25 mouse cellular contexts compared by ENCODE assay signal in genomic region chr17:33749451-33749850, GRCm38 (mm10). TPM values are rescaled to one million over a fixed set of nuclear protein-coding genes. Genes with fewer than 3 reads are reported as not detected.
DNase-seq lines count a peak whose midpoint lies in the region; ATAC-seq and TF ChIP-seq lines count a peak whose summit lies in the region.
"Had no signal": no experiment of that assay in that cellular context is flagged by ENCODE, and none has a peak within 500 bp of the region (broad histone marks: within the 10 kb centered on the region; RNA-seq: fewer than 3 reads in every experiment).

No protein-coding gene starts in this region.

- peak; percentile 38 for DNase-seq in adrenal gland, postnatal 14 days
- no peak for DNase-seq in adrenal gland, postnatal 4 days (ENCODE audit: low spot score in 2 of 2)
- peak; percentile 63 for DNase-seq in liver, adult 2 months (ENCODE audit: extremely low read depth, low read depth, low spot score)
- DNase-seq in liver, embryonic 11.5 days (ENCODE audit: low spot score) = no peak
- DNase-seq in ovary, postnatal 10 days (ENCODE audit: low spot score) = no peak
- DNase-seq: cerebellum, adult 2 months; cerebellum, postnatal 14 days; kidney, adult 11 months; kidney, postnatal 14 days; layer of hippocampus, adult 9-11 months had no signal

- no peaks in the 10 kb centered on the region for H3K27me3 ChIP-seq in liver, adult 2 months (ENCODE audit: control insufficient read depth, insufficient read depth, low read length)
- no peaks in the 10 kb centered on the region for H3K27me3 ChIP-seq in liver, embryonic 11.5 days (replicated peaks; ENCODE audit: control insufficient read depth, insufficient read depth, low read length)
- no peaks in the 10 kb centered on the region for H3K27me3 ChIP-seq in C2C12 (ENCODE audit: control insufficient read depth, insufficient read depth, insufficient read length)
- H3K27me3 ChIP-seq: CH12.LX; heart, embryonic 12.5 days; hindbrain, embryonic 15.5 days; limb, embryonic 15.5 days; liver, embryonic 15.5 days; lung, embryonic 15.5 days; midbrain, embryonic 15.5 days had no signal

- H3K79me3 ChIP-seq in C2C12 (ENCODE audit: low read depth) = peaks cover 33% of the 10 kb centered on the region

- WGBS in liver, adult 2 months = 89% methylated on average over 5 of the region's 5 CpGs
- WGBS in liver, embryonic 11.5 days = 93% methylated on average over 5 of the region's 5 CpGs

- no peak for TF ChIP-seq CTCF in liver, adult 2 months (IDR thresholded peaks at IDR 0.05; ENCODE audit: low read depth, low read length)
- TF ChIP-seq CTCF in C2C12 (IDR thresholded peaks at IDR 0.05; ENCODE audit: control insufficient read depth, insufficient read depth, insufficient read length) = no peak

- peaks cover 8% of the 10 kb centered on the region for H3K36me3 ChIP-seq in liver, adult 2 months (ENCODE audit: control insufficient read depth, insufficient read depth, low read length)
- H3K36me3 ChIP-seq in liver, embryonic 11.5 days (ENCODE audit: control insufficient read depth, insufficient read depth, low read length) = peaks cover 9% of the 10 kb centered on the region
- peaks cover 27% of the 10 kb centered on the region for H3K36me3 ChIP-seq in C2C12 (ENCODE audit: control insufficient read depth, insufficient read depth)

- peaks cover 17% of the 10 kb centered on the region for H3K79me2 ChIP-seq in liver, adult 2 months (ENCODE audit: control insufficient read depth, insufficient read depth, low read length)
- H3K79me2 ChIP-seq in C2C12 (ENCODE audit: control insufficient read depth, insufficient read depth) = peaks cover 50% of the 10 kb centered on the region

- H3K27ac ChIP-seq in liver, adult 2 months (replicated peaks; ENCODE audit: insufficient read depth, low read depth, low read length) = no peak overlapping the region
- H3K27ac ChIP-seq in liver, embryonic 11.5 days (ENCODE audit: low read depth, low read length) = no peak overlapping the region
- H3K27ac ChIP-seq in brown adipose tissue, adult 24 weeks (replicated peaks; ENCODE audit: low read depth, low read length) = peak overlapping the region; percentile 55
- H3K27ac ChIP-seq: hindbrain, embryonic 10.5 days; hindbrain, embryonic 15.5 days; limb, embryonic 10.5 days; limb, embryonic 15.5 days; liver, embryonic 15.5 days; lung, embryonic 15.5 days; macrophage; midbrain, embryonic 15.5 days had no signal

- no peak for ATAC-seq in liver, embryonic 11.5 days (replicated peaks; ENCODE audit: low FRiP score)
- ATAC-seq: forebrain, embryonic 16.5 days; inflammation-experienced regulatory T-cells, adult 6 months; midbrain, embryonic 15.5 days had no signal

- H3K4me3 ChIP-seq in liver, adult 2 months (ENCODE audit: insufficient read depth, low read depth, low read length) = no peak overlapping the region
- no peak overlapping the region for H3K4me3 ChIP-seq in liver, embryonic 11.5 days (ENCODE audit: low read depth, low read length)
- H3K4me3 ChIP-seq in C2C12 (ENCODE audit: insufficient read depth, poor library complexity, severe bottlenecking) = no peak overlapping the region
- no peak overlapping the region for H3K4me3 ChIP-seq in brown adipose tissue, adult 24 weeks (ENCODE audit: insufficient read depth, low read depth, low read length)
- H3K4me3 ChIP-seq: erythroblast, embryonic 14.5 days; heart, embryonic 12.5 days; hindbrain, embryonic 10.5 days; hindbrain, embryonic 15.5 days; limb, embryonic 10.5 days; limb, embryonic 15.5 days; liver, embryonic 15.5 days; lung, embryonic 15.5 days; midbrain, embryonic 15.5 days had no signal

- no peaks in the 10 kb centered on the region for H3K9me3 ChIP-seq in liver, embryonic 11.5 days (ENCODE audit: control insufficient read depth, low read length)
- H3K9me3 ChIP-seq: heart, embryonic 12.5 days; hindbrain, embryonic 10.5 days; hindbrain, embryonic 15.5 days; limb, embryonic 10.5 days; limb, embryonic 15.5 days; liver, embryonic 15.5 days; lung, embryonic 15.5 days; midbrain, embryonic 15.5 days had no signal

- no peak overlapping the region for H3K4me2 ChIP-seq in liver, embryonic 11.5 days
- H3K4me2 ChIP-seq: heart, embryonic 12.5 days; hindbrain, embryonic 15.5 days; limb, embryonic 15.5 days; liver, embryonic 15.5 days; lung, embryonic 15.5 days; midbrain, embryonic 15.5 days had no signal

- peaks cover 10% of the 10 kb centered on the region for H3K4me1 ChIP-seq in liver, adult 2 months (ENCODE audit: control insufficient read depth, insufficient read depth, low read length)
- no peaks in the 10 kb centered on the region for H3K4me1 ChIP-seq in liver, embryonic 11.5 days (replicated peaks; ENCODE audit: control insufficient read depth, insufficient read depth, low read length)
- peaks cover 36% of the 10 kb centered on the region for H3K4me1 ChIP-seq in brown adipose tissue, adult 24 weeks (ENCODE audit: control insufficient read depth, insufficient read depth, insufficient read length, low read length)
- H3K4me1 ChIP-seq: hindbrain, embryonic 10.5 days; limb, embryonic 10.5 days; lung, embryonic 15.5 days had no signal

- TF ChIP-seq POLR2A in liver, adult 2 months (IDR thresholded peaks at IDR 0.05; ENCODE audit: extremely low read depth, insufficient read depth, low read length) = no peak

- no peak overlapping the region for H3ac ChIP-seq in C2C12 (ENCODE audit: control insufficient read depth, insufficient read length, low read depth)

- H3K9ac ChIP-seq in liver, adult 2 months (ENCODE audit: low read depth, low read length) = no peak overlapping the region
- H3K9ac ChIP-seq in liver, embryonic 11.5 days (ENCODE audit: low read depth, low read length) = no peak overlapping the region
- H3K9ac ChIP-seq: heart, embryonic 12.5 days; hindbrain, embryonic 15.5 days; limb, embryonic 15.5 days; liver, embryonic 15.5 days; lung, embryonic 15.5 days; midbrain, embryonic 15.5 days had no signal

TF ChIP-seq in C2C12, 6 proteins besides CTCF, POLR2A, EP300 and RAD21:
- TF ChIP-seq USF1 (IDR thresholded peaks at IDR 0.05; ENCODE audit: low read depth) = no peak
- peak; percentile 92 for TF ChIP-seq CEBPB (IDR thresholded peaks at IDR 0.05; ENCODE audit: low read depth)

RNA-seq across cellular contexts. Expression of gene Rab11b, which starts 10.9 kb away (rescaled TPM):
- 217 and 242 TPM in 2 replicates for total RNA-seq in adrenal gland, postnatal 14 days (2021)
- total RNA-seq in adrenal gland, postnatal 4 days (2021) = 100 to 1,000 TPM; 305 to 306 TPM
- 23.3 and 45.2 TPM in 2 replicates for total RNA-seq in liver, adult 2 months (2014; rRNA removed)
- 168 and 177 TPM in 2 replicates for polyA plus RNA-seq in liver, adult 2 months (2012; rRNA removed)
- polyA plus RNA-seq in liver, embryonic 11.5 days (2014; fragmentation: Nextera tagmentation; extraction: Ambion mirVana) = 184 and 199 TPM in 2 replicates
- polyA plus RNA-seq in C2C12 (2012; fragmentation: generic; extraction: Trizol) = 97.3 TPM
- polyA plus RNA-seq in brown adipose tissue, adult 24 weeks (2012; ENCODE audit: insufficient read depth, insufficient read length, missing spikeins) = 73.4 and 85.4 TPM in 2 replicates

RNA-seq across cellular contexts. Expression of gene March2, which starts 31.0 kb away (rescaled TPM):
- total RNA-seq in adrenal gland, postnatal 14 days (2021) = 119 and 133 TPM in 2 replicates
- total RNA-seq in adrenal gland, postnatal 4 days (2021) = 10 to 100 TPM; 85.4 to 85.6 TPM
- total RNA-seq in liver, adult 2 months (2014; rRNA removed) = 65.1 and 71.2 TPM in 2 replicates
- 92.3 and 94.0 TPM in 2 replicates for polyA plus RNA-seq in liver, adult 2 months (2012; rRNA removed)
- 92.1 and 95.7 TPM in 2 replicates for polyA plus RNA-seq in liver, embryonic 11.5 days (2014; fragmentation: Nextera tagmentation; extraction: Ambion mirVana)
- 30.9 TPM for polyA plus RNA-seq in C2C12 (2012; fragmentation: generic; extraction: Trizol)
- 132 and 147 TPM in 2 replicates for polyA plus RNA-seq in brown adipose tissue, adult 24 weeks (2012; ENCODE audit: insufficient read depth, insufficient read length, missing spikeins)

RNA-seq across cellular contexts. Expression of gene Angptl4, which starts 32.2 kb away (rescaled TPM):
- 121 and 189 TPM in 2 replicates for total RNA-seq in adrenal gland, postnatal 14 days (2021)
- 10 to 100 TPM; 43.9 to 68.2 TPM for total RNA-seq in adrenal gland, postnatal 4 days (2021)
- 129 and 142 TPM in 2 replicates for total RNA-seq in liver, adult 2 months (2014; rRNA removed)
- 28.1 and 49.5 TPM in 2 replicates for polyA plus RNA-seq in liver, adult 2 months (2012; rRNA removed)
- 28.1 and 31.9 TPM in 2 replicates for polyA plus RNA-seq in liver, embryonic 11.5 days (2014; fragmentation: Nextera tagmentation; extraction: Ambion mirVana)
- 212 TPM for polyA plus RNA-seq in C2C12 (2012; fragmentation: generic; extraction: Trizol)
- 243 and 355 TPM in 2 replicates for polyA plus RNA-seq in brown adipose tissue, adult 24 weeks (2012; ENCODE audit: insufficient read depth, insufficient read length, missing spikeins)
- polyA plus RNA-seq: erythroblast, embryonic 14.5 days had no signal

Comparison
In these comparisons a context has a peak if more than half of its experiments do, and no peak if none do; other contexts are left out.
1. DNase-seq: peak in adrenal gland, postnatal 14 days (single experiment) and liver, adult 2 months (single experiment); none in adrenal gland, postnatal 4 days (0 of 2), liver, embryonic 11.5 days (single experiment) and ovary, postnatal 10 days (single experiment).